8 mouse cellular contexts compared by ENCODE assay signal in genomic region chr17:83351601-83352413, GRCm38 (mm10). TPM values are rescaled to one million over a fixed set of nuclear protein-coding genes. Genes with fewer than 3 reads are reported as not detected.
DNase-seq lines count a peak whose midpoint lies in the region; ATAC-seq and TF ChIP-seq lines count a peak whose summit lies in the region.

No protein-coding gene starts in this region.

- no peaks in the 10 kb centered on the region for H3K36me3 ChIP-seq in forebrain, embryonic 13.5 days (ENCODE audit: poor library complexity, severe bottlenecking)
- H3K36me3 ChIP-seq in intestine, embryonic 14.5 days (ENCODE audit: control insufficient read depth, insufficient read depth, low read length) = no peaks in the 10 kb centered on the region
- no peaks in the 10 kb centered on the region for H3K36me3 ChIP-seq in midbrain, postnatal 0 days (ENCODE audit: insufficient read depth, low read length)

- peak overlapping the region; percentile 75; the same call in 1 of the 2 replicates for H3K27ac ChIP-seq in left cerebral cortex, adult 2 months
- H3K27ac ChIP-seq in forebrain, embryonic 13.5 days = peak overlapping the region; percentile 85
- peak overlapping the region; percentile 92 for H3K27ac ChIP-seq in intestine, embryonic 14.5 days (ENCODE audit: low read depth)
- peak overlapping the region; percentile 85 for H3K27ac ChIP-seq in midbrain, postnatal 0 days (ENCODE audit: low read depth, low read length)

- no peaks in the 10 kb centered on the region for H3K9me3 ChIP-seq in forebrain, embryonic 13.5 days (replicated peaks)
- H3K9me3 ChIP-seq in intestine, embryonic 14.5 days (ENCODE audit: control insufficient read depth, low read length) = no peaks in the 10 kb centered on the region
- no peaks in the 10 kb centered on the region for H3K9me3 ChIP-seq in midbrain, postnatal 0 days (ENCODE audit: low read length)

- H3K9ac ChIP-seq in forebrain, embryonic 13.5 days = peak overlapping the region; percentile 89
- peak overlapping the region; percentile 90 for H3K9ac ChIP-seq in intestine, embryonic 14.5 days (ENCODE audit: low read length)
- H3K9ac ChIP-seq in midbrain, postnatal 0 days (replicated peaks; ENCODE audit: low read length, poor library complexity, severe bottlenecking) = peak overlapping the region; percentile 86

- no peaks in the 10 kb centered on the region for H3K27me3 ChIP-seq in forebrain, embryonic 13.5 days
- no peaks in the 10 kb centered on the region for H3K27me3 ChIP-seq in intestine, embryonic 14.5 days (replicated peaks; ENCODE audit: control insufficient read depth, insufficient read depth, low read length)
- no peaks in the 10 kb centered on the region for H3K27me3 ChIP-seq in midbrain, postnatal 0 days (ENCODE audit: insufficient read depth, low read length)

- TF ChIP-seq CTCF in left cerebral cortex, adult 2 months (IDR thresholded peaks at IDR 0.05) = no peak
- TF ChIP-seq CTCF in midbrain, postnatal 0 days (IDR thresholded peaks at IDR 0.05) = no peak

- H3K4me1 ChIP-seq in forebrain, embryonic 13.5 days = peaks cover 26% of the 10 kb centered on the region
- H3K4me1 ChIP-seq in intestine, embryonic 14.5 days (replicated peaks; ENCODE audit: control insufficient read depth, insufficient read depth, low read length) = peaks cover 28% of the 10 kb centered on the region
- peaks cover 9% of the 10 kb centered on the region for H3K4me1 ChIP-seq in midbrain, postnatal 0 days (ENCODE audit: insufficient read depth, low read length)

- intact Hi-C loops in left cerebral cortex, adult 2 months (cut with DNase I) = loop anchor here (2.0 to 5.0 kb wide), 2 partner anchors 75 to 460 kb away; no protein-coding TSS in a partner anchor
- intact Hi-C loops in left cerebral cortex, postnatal 10 days (cut with DNase I) = loop anchor here (5.0 kb wide), 1 partner anchor 75 kb away; no protein-coding TSS in a partner anchor

- ATAC-seq in forebrain, embryonic 13.5 days = no peak
- no peak for ATAC-seq in intestine, embryonic 14.5 days (replicated peaks; ENCODE audit: low FRiP score, low TSS enrichment, low read depth)
- ATAC-seq in midbrain, postnatal 0 days (ENCODE audit: low FRiP score) = no peak

- peak overlapping the region; percentile 77 for H3K4me2 ChIP-seq in forebrain, embryonic 13.5 days
- peak overlapping the region; percentile 69 for H3K4me2 ChIP-seq in intestine, embryonic 14.5 days (ENCODE audit: low read length)
- peak overlapping the region; percentile 78 for H3K4me2 ChIP-seq in midbrain, postnatal 0 days (ENCODE audit: low read depth, low read length, poor library complexity, severe bottlenecking)

- H3K4me3 ChIP-seq in left cerebral cortex, adult 2 months = peak overlapping the region; percentile 76
- H3K4me3 ChIP-seq in forebrain, embryonic 13.5 days = peak overlapping the region; percentile 80
- peak overlapping the region; percentile 87 for H3K4me3 ChIP-seq in intestine, embryonic 14.5 days (ENCODE audit: low read depth, low read length)
- H3K4me3 ChIP-seq in midbrain, postnatal 0 days (ENCODE audit: low read depth, low read length) = peak overlapping the region; percentile 82

- DNase-seq in left cerebral cortex, adult 2 months (ENCODE audit: extremely low spot score in 1 of 2, low spot score in 2 of 2) = no peak
- DNase-seq in left cerebral cortex, postnatal 10 days (ENCODE audit: extremely low spot score in 1 of 2, low spot score in 2 of 2) = no peak
- peak; percentile 48 for DNase-seq in Muller cell, postnatal 12 days (ENCODE audit: inconsistent ontology term)
- peak; percentile 67 for DNase-seq in intestine, embryonic 14.5 days (ENCODE audit: low spot score)
- DNase-seq in midbrain, postnatal 0 days (ENCODE audit: low spot score) = peak; percentile 8
- no peak for DNase-seq in cerebellum, adult 11 months
- no peak for DNase-seq in right cerebral cortex, adult 18-20 months

- 14% methylated on average over 13 of the region's 13 CpGs for WGBS in forebrain, embryonic 13.5 days
- 5% methylated on average over 13 of the region's 13 CpGs for WGBS in intestine, embryonic 14.5 days
- 8% methylated on average over 13 of the region's 13 CpGs for WGBS in midbrain, postnatal 0 days

RNA-seq across cellular contexts. Expression of gene Eml4, which starts 1.1 kb away (rescaled TPM):
- total RNA-seq in left cerebral cortex, adult 2 months (2021) = 10 to 100 TPM; 23.2 to 24.2 TPM
- 10 to 100 TPM; 24.4 to 30.2 TPM for total RNA-seq in left cerebral cortex, postnatal 10 days (2021)
- 26.7 and 30.1 TPM in 2 replicates for polyA plus RNA-seq in forebrain, embryonic 13.5 days (2015; fragmentation: Nextera tagmentation; extraction: Ambion mirVana)
- 52.5 and 52.9 TPM in 2 replicates for polyA plus RNA-seq in intestine, embryonic 14.5 days (2014; fragmentation: Nextera tagmentation; extraction: Ambion mirVana)
- 51.4 and 56.1 TPM in 2 replicates for total RNA-seq in midbrain, postnatal 0 days (2014; rRNA removed)
- 17.4 and 20.1 TPM in 2 replicates for polyA plus RNA-seq in midbrain, postnatal 0 days (2015; fragmentation: Nextera tagmentation; extraction: Ambion mirVana)

Comparison
In these comparisons a context has a peak if more than half of its experiments do, and no peak if none do; other contexts are left out.
1. DNase-seq: peak in Muller cell, postnatal 12 days (single experiment), intestine, embryonic 14.5 days (single experiment) and midbrain, postnatal 0 days (single experiment); none in left cerebral cortex, adult 2 months (0 of 2), left cerebral cortex, postnatal 10 days (0 of 2), cerebellum, adult 11 months (single experiment) and right cerebral cortex, adult 18-20 months (single experiment).
2. Peak in every context shown above with its lines, with median percentiles within 50 percentile points of each other: H3K27ac ChIP-seq, H3K4me3 ChIP-seq, H3K4me2 ChIP-seq and H3K9ac ChIP-seq.